Mouse (Mus musculus): ENCODE measurements around the gene Tmem116.
A peak's percentile ranks its signal among the peaks of the same experiment; 100 is the strongest.

Tmem116 gene

DNA sequence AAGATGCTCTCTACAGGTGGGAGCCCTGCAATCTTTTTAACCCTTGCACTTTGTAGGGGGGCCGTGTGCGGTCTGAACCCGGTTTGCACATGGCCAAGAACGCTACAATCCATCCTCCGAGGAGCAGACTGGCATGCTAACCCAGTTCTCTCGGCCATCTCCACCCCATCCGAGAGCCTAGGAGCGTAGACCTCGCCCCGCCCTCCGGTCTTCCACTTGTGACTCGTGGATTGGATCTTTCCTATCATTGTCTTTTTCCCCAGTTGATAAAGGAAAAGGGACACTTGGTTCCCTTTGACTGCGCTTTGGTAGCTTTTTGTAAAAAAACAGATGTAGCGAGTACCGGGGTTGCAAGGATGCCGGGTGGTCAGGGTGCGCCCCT lies at the start of gene Tmem116:
Tmem116 (plus strand) TSS at position 250 of the 382 bp plus-strand sequence.
- ATAC-seq (ENCODE audit: insufficient number of reproducible peaks, low FRiP score, low TSS enrichment) = peak; percentile 21; the same call in 1 of the 2 replicates

DNA sequence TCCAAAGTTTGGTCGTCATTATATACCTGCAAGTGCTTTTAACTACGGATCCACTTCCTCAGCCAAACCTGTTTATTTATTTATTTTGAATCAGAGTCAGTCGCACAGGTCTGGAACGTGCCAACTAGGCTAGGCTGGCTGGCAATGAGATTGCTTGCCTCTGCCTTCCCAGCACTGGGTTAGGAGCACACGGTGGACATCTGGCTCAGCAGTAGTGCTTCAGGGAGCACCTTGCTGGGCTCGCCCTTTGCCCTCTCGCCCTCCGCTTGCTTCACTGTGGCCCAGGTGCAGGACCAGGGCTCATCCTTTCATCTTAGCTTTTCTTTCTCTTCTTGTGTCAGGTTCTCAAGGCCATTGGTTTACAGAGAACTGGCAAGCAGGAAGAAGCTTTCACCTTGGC lies 43.8 kb upstream of the Tmem116 start:
- ATAC-seq (ENCODE audit: insufficient number of reproducible peaks, low FRiP score, low TSS enrichment) = no peak

DNA sequence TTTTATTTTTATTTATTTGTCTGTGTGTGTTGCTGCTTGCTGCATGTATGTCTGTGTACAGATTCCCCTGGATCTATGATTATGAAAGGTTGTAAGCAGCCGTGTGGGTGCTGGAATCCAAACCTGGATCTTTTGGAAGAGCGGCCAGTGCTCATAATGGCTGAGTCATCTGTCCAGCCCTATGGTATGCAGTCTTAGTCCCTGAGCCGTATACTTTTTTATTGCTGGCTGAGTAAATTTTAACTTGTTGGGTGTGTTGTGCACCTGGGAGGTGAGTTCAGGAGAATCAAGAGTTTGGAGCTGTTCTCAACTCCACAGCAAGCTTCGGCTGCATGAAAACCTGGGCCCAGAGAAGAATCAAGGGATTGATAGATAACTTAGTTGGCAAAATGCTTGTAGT lies 40.7 kb upstream of the Tmem116 start:
- no peak for ATAC-seq (ENCODE audit: insufficient number of reproducible peaks, low FRiP score, low TSS enrichment)

GRCm38 (mm10) chr5:121420721-121421120 lies 31.0 kb upstream of the Tmem116 start:
- ATAC-seq (ENCODE audit: insufficient number of reproducible peaks, low FRiP score, low TSS enrichment) = no peak

DNA sequence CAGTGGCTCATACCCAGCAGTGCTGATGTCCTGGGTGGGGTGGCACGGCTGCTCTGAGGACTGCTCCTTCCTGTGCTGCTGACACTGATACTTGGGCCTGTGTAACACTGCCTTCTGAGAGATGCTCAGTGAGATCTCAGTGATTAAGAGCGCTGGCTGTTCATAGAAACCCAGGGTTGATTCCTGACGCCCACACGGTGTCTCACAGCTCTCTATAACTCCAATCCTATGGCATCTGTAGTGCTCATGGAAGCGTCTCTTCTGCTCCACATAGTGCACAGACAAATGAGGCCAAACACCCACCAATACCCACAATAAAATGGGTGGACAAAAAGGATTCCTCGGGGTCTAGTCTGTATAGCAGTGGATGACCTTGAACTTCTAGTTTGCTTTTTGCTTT lies 28.9 kb upstream of the Tmem116 start:
- no peak for ATAC-seq (ENCODE audit: insufficient number of reproducible peaks, low FRiP score, low TSS enrichment)

- ATAC-seq (ENCODE audit: insufficient number of reproducible peaks, low FRiP score, low TSS enrichment) = no peak
These were observed 28.4 kb upstream of the Tmem116 start for GRCm38 (mm10) chr5:121423297-121423696.

DNA sequence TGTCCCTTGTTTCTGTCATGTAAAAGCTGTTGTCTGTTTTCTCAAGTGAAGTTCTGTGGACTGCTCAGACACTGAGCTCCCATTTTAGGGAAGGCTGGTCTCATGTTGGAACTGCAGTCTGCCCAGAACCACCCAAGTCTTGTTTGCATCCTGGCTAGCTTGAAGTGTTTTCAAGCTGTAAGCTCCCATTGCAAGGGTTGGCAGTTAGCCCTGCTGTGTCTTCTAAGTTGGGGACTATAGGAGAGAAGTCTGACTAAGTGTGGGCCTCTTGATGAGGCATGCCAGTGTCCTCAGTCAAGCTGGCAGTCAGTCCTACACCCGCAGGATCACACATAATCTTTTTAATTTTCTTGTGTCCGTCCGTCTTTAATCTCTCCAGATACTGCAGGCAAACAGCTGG lies 22.7 kb upstream of the Tmem116 start:
- ATAC-seq (ENCODE audit: insufficient number of reproducible peaks, low FRiP score, low TSS enrichment) = no peak

DNA sequence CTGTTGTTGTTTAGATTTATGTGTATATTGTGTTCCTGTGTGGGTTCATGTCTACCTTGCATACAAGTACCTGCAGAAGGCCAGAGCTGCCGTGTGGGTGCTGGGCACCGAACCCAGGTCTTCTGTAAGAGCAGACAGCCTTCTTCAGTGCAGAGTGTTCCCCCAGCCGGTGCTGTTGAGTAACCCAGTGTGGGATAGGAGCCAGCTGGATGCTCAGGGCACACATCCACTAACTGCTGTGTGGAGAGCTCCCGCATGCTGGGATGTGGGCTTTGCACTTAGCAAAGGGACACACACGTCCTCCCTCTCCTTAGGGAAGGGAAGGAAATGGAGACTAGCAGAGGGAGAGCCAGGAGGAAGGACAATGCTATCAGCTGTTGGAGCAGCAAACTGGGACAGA lies 13.6 kb upstream of the Tmem116 start:
- ATAC-seq (ENCODE audit: insufficient number of reproducible peaks, low FRiP score, low TSS enrichment) = no peak

- no peak for ATAC-seq (ENCODE audit: insufficient number of reproducible peaks, low FRiP score, low TSS enrichment)
These were observed 12.9 kb upstream of the Tmem116 start for GRCm38 (mm10) chr5:121438756-121439155.

DNA sequence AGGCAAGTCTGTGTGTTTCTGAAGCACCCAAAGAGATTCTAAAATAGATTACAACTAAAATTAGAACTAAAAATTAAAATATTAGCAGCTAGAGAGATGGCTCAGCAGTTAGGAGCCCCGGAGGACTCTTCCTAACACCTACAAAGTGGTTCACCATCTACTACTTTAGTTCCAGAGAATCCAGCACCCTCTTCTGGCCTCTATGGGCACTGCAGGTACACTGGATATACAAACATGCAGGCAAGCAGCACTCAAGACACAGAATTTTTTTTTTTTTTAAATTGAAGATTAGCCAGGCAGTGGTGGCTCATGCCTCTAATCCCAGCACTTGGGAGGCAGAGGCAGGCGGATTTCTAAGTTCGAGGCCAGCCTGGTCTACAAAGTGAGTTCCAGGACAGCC lies 8.1 kb upstream of the Tmem116 start:
- ATAC-seq (ENCODE audit: insufficient number of reproducible peaks, low FRiP score, low TSS enrichment) = no peak

DNA sequence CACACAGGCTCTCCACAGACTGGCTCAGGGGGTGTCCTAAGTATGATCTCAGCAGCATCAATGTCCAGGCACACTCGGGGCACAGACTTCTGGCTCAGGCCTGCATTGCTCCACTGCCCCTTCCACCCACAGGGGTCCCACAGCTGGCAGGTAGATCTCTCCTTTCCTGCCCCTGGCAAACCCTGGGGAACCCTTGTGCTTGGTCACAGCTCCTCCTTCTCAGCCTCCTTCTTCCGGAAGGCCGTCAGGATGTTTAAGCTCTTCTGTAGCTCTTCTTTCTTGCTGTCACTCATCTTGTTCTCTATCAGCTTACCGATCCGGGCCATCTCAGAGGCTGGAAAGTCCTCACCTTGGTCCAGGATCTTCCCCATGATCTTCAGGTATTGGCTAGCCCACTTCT lies 6.8 kb upstream of the Tmem116 start:
- ATAC-seq (ENCODE audit: insufficient number of reproducible peaks, low FRiP score, low TSS enrichment) = no peak

- ATAC-seq (ENCODE audit: insufficient number of reproducible peaks, low FRiP score, low TSS enrichment) = no peak
These were observed 3.2 kb upstream of the Tmem116 start for GRCm38 (mm10) chr5:121448450-121448849.

DNA sequence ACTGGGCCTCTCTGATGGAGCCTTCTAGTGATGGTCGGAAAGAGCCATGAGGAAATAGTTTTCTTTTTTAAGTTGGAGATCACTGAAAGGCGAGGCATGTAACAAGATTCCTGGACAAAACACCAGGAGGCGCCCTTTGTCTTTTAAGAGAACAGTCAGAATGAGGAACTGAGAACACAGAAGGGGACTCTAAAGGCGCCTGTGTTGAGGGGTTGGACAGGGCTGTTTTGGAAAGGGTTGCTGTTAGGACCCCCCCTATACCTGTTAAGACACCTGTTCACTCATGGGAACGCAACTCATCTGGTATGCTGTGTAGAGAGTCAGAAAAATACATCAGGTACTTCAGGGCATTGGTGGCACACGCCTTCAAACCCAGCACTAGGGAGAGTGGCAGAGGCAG lies 1.7 kb upstream of the Tmem116 start:
- no peak for ATAC-seq (ENCODE audit: insufficient number of reproducible peaks, low FRiP score, low TSS enrichment)

GRCm38 (mm10) chr5:121450476-121450875 lies 1.2 kb upstream of the Tmem116 start:
- no peak for ATAC-seq (ENCODE audit: insufficient number of reproducible peaks, low FRiP score, low TSS enrichment)

- ATAC-seq (ENCODE audit: insufficient number of reproducible peaks, low FRiP score, low TSS enrichment) = no peak
These were observed 490 bp upstream of the Tmem116 start for GRCm38 (mm10) chr5:121451203-121451602.

DNA sequence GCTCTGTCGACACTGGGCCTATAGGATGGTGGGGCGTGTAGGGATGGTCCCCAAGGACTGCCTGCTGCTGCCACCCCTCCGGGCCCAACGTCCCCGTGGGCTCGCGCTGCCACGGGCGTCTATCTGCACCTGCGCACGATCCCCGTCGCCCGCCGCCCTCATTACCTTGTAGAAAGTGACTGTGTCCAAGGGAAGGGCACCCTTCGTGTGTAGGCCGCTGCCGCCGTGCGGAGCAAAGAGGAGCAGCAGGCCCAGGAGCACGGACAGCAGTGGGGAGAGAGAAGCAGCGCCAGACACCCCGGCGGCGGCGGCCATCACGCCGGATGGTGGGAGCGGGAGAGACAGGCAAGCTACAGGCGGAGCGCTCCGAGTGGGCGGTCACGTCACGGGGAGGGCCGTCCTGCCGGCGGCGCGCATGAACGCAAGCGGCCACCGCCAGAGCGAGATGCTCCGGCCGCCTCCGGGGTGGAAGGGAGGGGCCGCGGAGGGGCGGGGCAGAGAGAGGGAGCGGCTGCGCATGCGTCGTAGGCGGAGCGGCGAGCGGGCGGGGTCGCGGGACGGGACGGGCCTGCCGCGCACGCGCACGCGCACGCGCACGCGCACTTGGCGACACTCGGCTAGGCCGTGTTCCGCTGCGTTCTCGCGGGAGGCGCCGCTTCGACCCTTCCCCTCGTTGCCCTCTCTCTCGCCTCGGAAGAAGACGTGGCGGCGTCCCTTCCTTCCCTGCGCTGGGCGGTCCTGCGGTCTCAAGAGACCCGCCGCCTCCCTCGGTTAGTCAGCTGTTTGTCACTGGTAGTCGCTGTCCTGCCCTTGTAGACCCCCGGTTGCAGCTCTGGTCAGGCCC lies 555 bp downstream of the Tmem116 start, which contains the start of gene Erp29:
Erp29 (minus strand) TSS at position 481 of the 844 bp plus-strand sequence.
- peak; percentile 94 for ATAC-seq (ENCODE audit: insufficient number of reproducible peaks, low FRiP score, low TSS enrichment)

- ATAC-seq (ENCODE audit: insufficient number of reproducible peaks, low FRiP score, low TSS enrichment) = 0 out of 2 replicates have a peak, but pooled peaks have one; percentile 11
These were observed 1.2 kb downstream of the Tmem116 start for GRCm38 (mm10) chr5:121452906-121453305.

GRCm38 (mm10) chr5:121453743-121454502 lies 2.2 kb downstream of the Tmem116 start:
- no peak for ATAC-seq (ENCODE audit: insufficient number of reproducible peaks, low FRiP score, low TSS enrichment)

DNA sequence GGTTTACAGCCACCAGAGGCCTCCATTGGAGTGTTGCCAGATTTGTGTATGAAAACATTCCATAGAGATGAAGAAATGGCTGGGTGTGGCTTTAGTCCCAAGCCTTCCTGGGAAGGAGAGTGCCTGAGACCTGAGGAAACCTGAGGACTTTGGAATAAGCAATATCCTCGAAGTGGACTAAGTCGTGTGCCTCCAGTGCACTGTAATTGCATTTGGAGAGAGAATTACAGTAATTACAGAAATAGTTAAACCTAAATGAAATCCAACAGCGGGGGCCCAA lies 2.8 kb downstream of the Tmem116 start:
- ATAC-seq (ENCODE audit: insufficient number of reproducible peaks, low FRiP score, low TSS enrichment) = no peak

DNA sequence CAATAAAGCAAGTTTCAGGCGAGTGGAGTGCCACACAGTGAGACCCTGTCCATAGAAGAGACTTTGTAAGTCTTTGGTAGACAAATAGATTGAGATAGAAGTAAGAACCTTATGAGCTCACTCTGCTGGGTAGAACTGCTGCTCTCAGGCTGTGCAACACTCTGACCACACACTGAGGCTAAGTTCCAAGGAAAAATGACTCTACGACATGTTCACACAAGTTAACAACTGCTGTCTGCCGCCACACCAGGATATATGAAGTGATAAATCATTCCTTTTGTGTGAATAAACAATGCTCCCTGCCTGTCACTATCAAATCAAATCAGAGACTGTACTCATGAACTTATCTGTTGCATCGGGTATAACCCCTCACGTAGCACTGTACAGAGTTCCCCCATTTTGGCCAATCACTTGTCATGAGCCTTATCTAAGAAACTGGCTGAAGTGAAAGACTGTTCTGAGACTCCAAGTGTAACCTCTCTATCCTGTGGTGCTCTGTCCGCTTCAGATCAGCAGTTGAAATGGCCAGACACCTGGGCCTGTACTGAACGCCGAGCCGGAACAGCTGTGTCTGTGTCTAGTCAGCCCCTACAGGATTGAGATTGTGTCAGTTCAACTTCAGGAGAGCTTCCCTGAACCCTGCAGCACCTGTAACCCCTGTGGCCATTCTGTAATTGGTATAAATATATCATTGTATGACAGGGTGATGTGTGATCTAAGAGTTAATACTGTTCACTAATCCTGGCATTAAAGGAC lies 4.0 kb downstream of the Tmem116 start:
- ATAC-seq (ENCODE audit: insufficient number of reproducible peaks, low FRiP score, low TSS enrichment) = no peak

Data from cerebellum, adult (tissue).